In genomic region chrX:150588023-150588764, GRCm38 (mm10) we compare ENCODE assay signal across 8 mouse cellular contexts. TPM values are rescaled to one million over a fixed set of nuclear protein-coding genes. Genes with fewer than 3 reads are reported as not detected.
DNase-seq lines count a peak whose midpoint lies in the region; ATAC-seq and TF ChIP-seq lines count a peak whose summit lies in the region.

TSS of gene Pfkfb1 (plus strand) at chrX:150588229.

- H3K9me3 ChIP-seq in hindbrain, postnatal 0 days (ENCODE audit: low read length), result no peaks in the 10 kb centered on the region
- H3K9me3 ChIP-seq in megakaryocyte, embryonic 14.5 days, result no peaks in the 10 kb centered on the region

- WGBS in hindbrain, postnatal 0 days, result 29% methylated on average over 35 of the region's 35 CpGs

- no peaks in the 10 kb centered on the region for H3K27me3 ChIP-seq in hindbrain, postnatal 0 days (ENCODE audit: insufficient read depth, low read length)
- H3K27me3 ChIP-seq in megakaryocyte, embryonic 14.5 days (replicated peaks), result peaks cover 19% of the 10 kb centered on the region

- H3K4me1 ChIP-seq in hindbrain, postnatal 0 days (ENCODE audit: insufficient read depth, low read length), result no peaks in the 10 kb centered on the region
- H3K4me1 ChIP-seq in megakaryocyte, embryonic 14.5 days, result peaks cover 5% of the 10 kb centered on the region; the same call in 1 of the 2 replicates

- intact Hi-C loops in gastrocnemius, adult 2 months (cut with DNase I), result no loop called here

- peak within 1 kb of the TSS; percentile 59 for H3K9ac ChIP-seq in hindbrain, postnatal 0 days (replicated peaks; ENCODE audit: low read length)

- peak; percentile 44 for TF ChIP-seq CTCF in gastrocnemius, adult 2 months (IDR thresholded peaks at IDR 0.05)
- TF ChIP-seq CTCF in hindbrain, postnatal 0 days (IDR thresholded peaks at IDR 0.05; ENCODE audit: low read depth), result peak; percentile 64

- peak within 1 kb of the TSS; percentile 56 for H3K4me2 ChIP-seq in hindbrain, postnatal 0 days (ENCODE audit: low read depth, low read length)

- peak within 1 kb of the TSS; percentile 76 for H3K4me3 ChIP-seq in gastrocnemius, adult 2 months
- H3K4me3 ChIP-seq in hindbrain, postnatal 0 days (ENCODE audit: low read length), result peak within 1 kb of the TSS; percentile 46
- H3K4me3 ChIP-seq in megakaryocyte, embryonic 14.5 days (replicated peaks), result peak within 1 kb of the TSS; percentile 94

- peak within 1 kb of the TSS; percentile 84 for H3K27ac ChIP-seq in gastrocnemius, adult 2 months
- H3K27ac ChIP-seq in hindbrain, postnatal 0 days, result peak within 1 kb of the TSS; percentile 77

- DNase-seq in ZHBTc4 (ENCODE audit: low read depth, low spot score), result peak; percentile 94
- DNase-seq in gastrocnemius, adult 2 months, result peak; percentile 87
- DNase-seq in hindbrain, postnatal 0 days (ENCODE audit: low spot score), result peak; percentile 85
- peak; percentile 26 to 65 for DNase-seq in left cerebral cortex, adult 8-10 months (ENCODE audit: low spot score in 2 of 2)
- peak; percentile 83 to 85 for DNase-seq in right cerebral cortex, postnatal 10 days (ENCODE audit: low spot score in 2 of 2)
- DNase-seq in urinary bladder, postnatal 25 days (ENCODE audit: low spot score), result peak; percentile 64

- H3K36me3 ChIP-seq in hindbrain, postnatal 0 days (ENCODE audit: insufficient read depth, low read length), result 0 out of 2 replicates have a peak, but pooled peaks cover 3% of the 10 kb centered on the region
- peaks cover 26% of the 10 kb centered on the region for H3K36me3 ChIP-seq in megakaryocyte, embryonic 14.5 days (replicated peaks; ENCODE audit: low read length)

- ATAC-seq in common myeloid progenitor, adult 5-6 weeks (replicated peaks; ENCODE audit: low read depth, poor library complexity, severe bottlenecking), result peak; percentile 96
- peak; percentile 96 for ATAC-seq in hindbrain, postnatal 0 days

RNA-seq across cellular contexts. Expression of gene Pfkfb1, which starts in this region (rescaled TPM):
- total RNA-seq in common myeloid progenitor, adult 5-6 weeks (2017), result 3.6 and 5.5 TPM in 2 replicates
- total RNA-seq in gastrocnemius, adult 2 months (2021), result 10 to 100 TPM; 25.4 to 82.6 TPM
- total RNA-seq in hindbrain, postnatal 0 days (2014; rRNA removed), result 3.4 and 3.5 TPM in 2 replicates
- 2.7 and 3.5 TPM in 2 replicates for polyA plus RNA-seq in hindbrain, postnatal 0 days (2015; fragmentation: Nextera tagmentation; extraction: Ambion mirVana)
- total RNA-seq in left cerebral cortex, adult 8-10 months (2022), result 1 to 10 TPM in 3 of 4 experiments, under 1 TPM in 1; 0.84 to 2.3 (median 1.8) TPM
- polyA plus RNA-seq in megakaryocyte, embryonic 14.5 days (2012; ENCODE audit: insufficient read depth, low replicate concordance), result 0.22 TPM in 1 of 2 replicates, not detected in the other

Comparison
In these comparisons a context has a peak if more than half of its experiments do, and no peak if none do; other contexts are left out.
1. Peak in every context shown above with its lines: DNase-seq, ATAC-seq, H3K4me3 ChIP-seq and H3K27ac ChIP-seq.